Mouse (Mus musculus) embryo, embryonic 10 days (tissue): ENCODE measurements around the gene Brd4.

Experiments used
- DNase-seq: peaks from one replicate; pipeline ENCODE4 v3.0.0-alpha.2; 2015; ENCODE audit warnings: low spot score

Gene Brd4

DNA sequence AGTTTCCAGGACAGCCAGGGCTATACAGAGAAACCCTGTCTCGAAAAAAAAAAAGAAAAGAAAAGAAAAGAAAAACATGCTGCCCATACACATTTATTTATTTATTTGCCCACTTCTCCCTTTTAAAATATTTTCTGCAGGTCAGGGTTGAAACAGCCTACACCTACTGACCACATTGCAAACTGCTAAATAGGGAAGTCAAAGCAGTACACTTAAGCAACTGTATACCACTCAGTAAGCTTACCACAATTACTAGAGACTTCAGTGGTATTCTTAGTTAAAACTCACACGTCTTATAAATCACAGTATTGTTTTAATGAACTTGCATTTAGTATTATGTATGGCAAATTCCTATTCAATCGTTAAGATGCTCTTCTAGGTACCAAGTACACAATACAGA, 3.9 kb downstream of the Brd4 start:
- DNase-seq = no peak

DNA sequence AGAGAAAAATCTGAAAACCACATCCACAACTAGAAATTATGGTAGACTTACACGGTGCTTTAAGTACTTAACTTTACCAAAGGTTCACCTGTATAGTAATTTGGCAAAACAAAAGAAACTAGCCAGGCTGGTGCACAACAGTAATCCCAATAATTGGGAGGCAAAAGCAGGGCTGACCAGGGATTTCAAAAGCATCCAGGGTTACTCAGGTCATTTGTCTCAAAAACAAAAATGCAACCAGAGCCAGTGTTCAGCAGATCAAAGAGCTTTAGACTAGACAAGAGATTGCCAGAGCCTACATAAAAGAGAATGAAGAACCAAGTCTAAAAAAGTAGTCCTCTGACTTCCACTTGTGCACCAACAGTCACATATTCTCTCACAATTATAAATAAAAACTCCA, 7.3 kb downstream of the Brd4 start:
- no peak for DNase-seq

DNA sequence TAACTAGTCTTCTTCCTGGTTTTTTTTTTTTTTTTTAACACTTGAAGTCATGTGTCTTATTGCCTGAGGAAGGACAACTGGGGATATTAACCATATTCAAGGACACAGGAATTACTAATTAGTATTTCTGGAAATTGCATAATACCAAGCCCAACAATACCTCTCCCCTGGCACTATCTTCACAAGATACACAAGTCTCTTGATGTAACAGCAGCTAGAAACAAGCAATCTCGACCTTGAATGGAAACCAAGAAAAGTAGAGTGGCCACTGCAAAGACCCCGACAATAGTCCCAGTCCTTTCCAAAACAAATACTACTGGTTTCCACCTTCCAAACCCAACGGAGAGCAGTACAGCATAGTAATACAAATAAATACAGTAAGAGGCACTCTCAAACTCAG, 9.0 kb downstream of the Brd4 start:
- DNase-seq = no peak

DNA sequence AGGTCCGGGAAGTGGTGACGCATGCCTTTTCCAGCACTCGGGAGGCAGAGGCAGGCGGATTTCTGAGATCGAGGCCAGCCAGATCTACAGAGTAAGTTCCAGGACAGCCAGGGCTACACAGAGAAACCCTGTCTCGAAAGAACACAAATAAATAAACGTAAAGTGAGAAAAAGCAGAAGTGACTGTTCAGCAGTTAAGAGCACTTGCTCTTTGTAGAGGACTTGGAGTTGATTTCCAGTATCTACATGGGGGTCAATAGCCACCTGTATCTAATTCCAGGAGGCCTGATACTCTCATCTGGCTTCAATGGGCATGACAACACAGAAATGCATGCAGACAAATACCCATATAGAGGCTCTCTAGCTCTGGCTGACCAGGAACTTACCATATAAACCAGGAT, 15.4 kb downstream of the Brd4 start:
- no peak for DNase-seq

DNA sequence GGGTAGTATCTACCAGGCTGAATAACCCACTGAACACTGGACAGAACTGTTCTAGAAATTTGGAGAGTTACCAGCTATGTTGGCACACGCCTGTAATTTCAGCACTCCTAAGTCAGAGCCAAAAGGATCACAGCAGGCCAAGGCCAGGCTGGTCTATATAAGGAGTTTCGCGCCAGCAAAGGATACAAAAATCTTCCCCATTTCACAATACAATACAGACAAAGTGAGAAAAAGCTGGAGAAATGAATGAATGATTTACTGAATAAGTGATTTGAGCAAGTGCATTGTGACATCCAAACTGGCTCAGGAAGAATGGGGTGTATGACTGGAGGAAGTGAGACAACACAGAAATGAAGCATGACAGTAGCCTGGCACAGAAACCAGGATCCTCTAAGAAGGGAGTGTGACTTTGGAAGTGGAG, 16.0 kb downstream of the Brd4 start:
- no peak for DNase-seq

DNA sequence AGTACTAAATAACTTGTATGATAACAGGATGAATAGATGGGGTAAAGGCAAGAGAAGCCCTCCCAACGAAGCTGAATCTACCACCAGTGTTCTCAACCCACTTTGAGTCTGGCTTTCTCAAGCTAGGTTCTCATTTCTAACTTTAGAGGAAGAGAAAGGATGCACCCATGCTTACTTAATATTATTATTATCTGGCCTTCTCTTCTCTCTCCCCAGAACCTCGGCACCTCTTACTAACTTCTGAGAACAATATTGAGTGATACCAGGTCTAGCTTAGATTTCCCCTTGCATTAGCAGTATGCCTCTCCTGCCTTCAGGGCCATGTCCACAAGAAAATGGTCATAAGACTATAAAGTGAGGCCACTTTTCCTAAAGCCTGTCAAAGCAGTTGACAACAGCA, 16.4 kb downstream of the Brd4 start:
- no peak for DNase-seq

DNA sequence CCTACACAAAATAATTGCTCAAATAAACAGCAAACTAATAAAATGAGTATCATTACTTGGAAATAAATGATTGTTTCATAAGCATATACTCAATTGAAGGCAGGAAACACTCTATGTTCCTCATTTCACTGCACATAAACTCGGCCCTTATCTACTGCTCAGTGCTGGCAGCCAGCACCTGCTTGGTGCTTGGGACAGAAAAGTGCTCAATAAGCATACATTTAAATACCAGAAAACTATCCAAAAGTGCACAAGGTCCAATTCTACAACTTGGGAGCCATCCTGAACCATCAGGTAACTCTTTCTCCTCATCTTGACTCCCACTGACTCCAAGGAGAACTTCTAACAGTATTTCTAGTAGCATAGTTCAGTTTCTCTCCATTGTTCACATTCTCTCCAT, 16.9 kb downstream of the Brd4 start:
- no peak for DNase-seq

DNA sequence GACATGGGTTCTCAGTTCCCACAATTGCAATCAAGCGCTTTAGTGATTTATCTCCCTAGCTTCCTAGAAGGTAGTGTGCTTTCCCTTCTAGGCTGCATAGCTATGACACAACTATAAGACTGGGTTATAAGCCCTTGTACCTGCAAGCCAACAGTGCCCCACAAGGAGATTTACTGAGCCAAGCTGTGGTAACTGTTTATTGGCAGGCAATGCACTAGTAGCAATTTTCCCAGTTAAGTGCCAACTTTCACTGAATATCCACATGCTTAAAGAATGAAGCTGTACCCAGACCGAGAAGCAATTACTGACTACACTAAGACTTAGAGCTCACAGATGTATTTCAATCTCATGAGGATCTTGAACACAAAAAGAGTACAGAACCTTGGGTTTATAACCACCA, 20.9 kb downstream of the Brd4 start:
- no peak for DNase-seq

DNA sequence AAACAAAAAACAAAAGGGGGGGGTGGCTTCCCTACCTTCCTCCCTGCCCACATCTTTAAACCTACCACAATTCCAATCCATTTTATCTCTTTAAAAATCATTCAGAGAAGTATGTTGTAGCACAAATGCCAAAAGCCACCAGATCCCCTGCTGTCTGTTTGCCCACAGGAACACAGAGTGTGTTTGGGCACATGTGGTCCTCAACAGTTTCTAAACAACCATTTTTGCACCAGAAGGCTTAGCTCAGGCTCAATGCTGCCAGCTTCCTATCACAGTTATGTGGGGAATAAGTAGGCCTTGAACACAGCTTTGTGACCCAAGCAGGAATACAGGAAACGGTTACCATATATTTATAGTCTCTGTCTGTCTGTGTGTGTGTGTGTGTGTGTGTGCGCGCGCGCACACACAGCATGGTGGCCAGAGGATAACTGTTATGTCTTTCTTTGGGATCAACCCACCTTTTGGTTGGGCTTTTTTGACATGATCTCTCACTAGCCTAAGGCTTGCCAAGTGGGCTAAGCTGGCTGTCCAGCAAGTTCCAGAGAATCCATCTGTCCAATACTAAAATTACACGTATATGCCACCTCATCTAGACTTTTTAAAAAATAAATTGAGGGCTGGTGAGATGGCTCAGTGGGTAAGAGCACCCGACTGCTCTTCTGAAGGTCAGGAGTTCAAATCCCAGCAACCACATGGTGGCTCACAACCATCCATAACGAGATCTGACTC, 21.5 kb downstream of the Brd4 start:
- DNase-seq = no peak

DNA sequence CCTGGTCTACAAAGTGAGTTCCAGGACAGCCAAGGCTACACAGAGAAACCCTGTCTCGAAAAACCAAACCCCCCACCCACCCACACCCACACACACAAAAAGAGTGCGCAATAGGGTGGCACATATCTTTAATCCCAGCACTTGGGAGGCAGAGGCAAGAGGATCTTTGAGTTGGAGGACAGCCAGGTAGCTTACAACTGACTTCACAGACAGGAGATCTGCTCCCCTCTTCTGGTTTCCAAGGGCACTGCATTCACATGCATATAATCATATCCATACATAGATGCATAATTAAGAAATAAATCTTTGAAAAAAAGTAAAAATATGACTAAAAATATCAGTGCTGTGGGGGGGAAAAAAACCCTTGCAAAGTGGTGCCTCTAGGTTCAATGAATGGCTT, 25.7 kb downstream of the Brd4 start:
- DNase-seq = no peak

DNA sequence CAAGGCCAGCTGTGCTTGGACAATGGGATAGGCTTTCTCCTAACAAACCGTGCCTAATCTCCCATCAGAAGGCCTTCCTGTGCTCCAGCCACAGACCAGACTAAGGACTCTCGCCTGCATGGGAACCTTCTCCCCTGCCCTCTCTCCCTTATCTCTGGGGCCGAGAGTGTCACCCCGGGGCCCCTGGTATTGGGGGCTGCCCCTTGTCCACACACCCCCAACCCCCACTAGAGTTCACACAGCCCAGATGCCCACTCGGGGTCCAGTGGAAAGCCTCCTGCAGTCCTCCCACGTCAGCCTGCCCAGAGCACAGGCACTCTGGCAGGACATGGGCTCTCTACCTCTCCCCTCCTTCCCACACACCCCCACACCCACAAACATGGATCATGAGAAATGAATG, 26.6 kb downstream of the Brd4 start:
- DNase-seq = no peak

DNA sequence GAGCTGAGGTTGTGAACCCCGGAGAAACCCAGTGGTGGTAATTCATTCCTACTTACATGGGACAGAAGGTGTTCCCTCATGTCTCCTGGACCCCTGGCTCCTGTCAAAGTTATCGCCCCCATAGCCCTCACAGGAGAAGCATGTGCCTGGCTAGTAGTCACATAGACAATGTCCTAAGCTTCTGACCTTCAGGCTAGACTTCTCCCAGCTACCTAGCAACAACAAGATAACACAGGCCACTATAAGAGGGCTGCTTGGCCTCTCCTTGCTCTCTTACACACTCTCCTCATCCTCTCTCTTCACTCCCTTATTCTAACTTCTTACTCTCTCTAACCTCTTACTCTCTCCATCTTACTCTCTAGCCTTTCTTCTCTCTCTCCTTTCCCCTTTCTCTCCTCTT, 27.1 kb downstream of the Brd4 start:
- DNase-seq = no peak

DNA sequence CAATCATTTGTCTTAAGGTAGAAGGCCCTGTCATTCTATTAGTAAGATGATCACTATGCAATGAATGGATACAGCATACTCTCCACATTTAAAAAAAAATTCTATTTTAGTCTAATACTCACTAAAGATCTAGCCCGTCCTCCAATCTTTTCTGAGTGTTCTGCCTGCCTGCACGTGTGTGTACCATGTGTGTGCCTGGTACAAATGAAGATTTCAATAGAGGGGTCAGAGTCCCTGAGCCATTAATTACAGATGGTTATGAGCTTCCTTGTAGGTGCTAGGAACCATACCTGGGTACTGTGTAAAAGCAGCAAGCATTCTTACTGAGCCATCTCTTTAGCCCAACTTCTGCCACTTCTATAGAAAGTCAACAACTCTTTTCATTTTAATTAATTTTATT, 27.6 kb downstream of the Brd4 start:
- DNase-seq = no peak

DNA sequence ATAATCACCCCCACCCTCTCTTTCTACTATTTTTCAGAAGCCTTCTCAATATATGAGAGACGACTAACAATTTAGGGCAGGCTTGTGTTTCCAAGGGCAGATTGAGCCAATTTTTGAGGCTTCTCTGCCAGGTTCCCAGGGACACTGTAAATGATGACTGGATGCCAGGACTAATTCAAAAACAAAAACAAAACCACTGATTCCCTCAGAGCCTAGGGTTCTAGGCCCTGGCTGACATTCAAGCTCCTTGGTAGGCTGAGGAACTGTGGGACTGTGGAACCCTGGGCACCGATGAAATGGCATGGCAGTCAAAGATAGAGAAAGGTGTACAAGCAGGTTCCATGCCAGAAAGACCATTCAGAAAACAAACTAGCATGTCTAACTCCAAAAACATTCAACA, 31.3 kb downstream of the Brd4 start:
- DNase-seq = no peak

DNA sequence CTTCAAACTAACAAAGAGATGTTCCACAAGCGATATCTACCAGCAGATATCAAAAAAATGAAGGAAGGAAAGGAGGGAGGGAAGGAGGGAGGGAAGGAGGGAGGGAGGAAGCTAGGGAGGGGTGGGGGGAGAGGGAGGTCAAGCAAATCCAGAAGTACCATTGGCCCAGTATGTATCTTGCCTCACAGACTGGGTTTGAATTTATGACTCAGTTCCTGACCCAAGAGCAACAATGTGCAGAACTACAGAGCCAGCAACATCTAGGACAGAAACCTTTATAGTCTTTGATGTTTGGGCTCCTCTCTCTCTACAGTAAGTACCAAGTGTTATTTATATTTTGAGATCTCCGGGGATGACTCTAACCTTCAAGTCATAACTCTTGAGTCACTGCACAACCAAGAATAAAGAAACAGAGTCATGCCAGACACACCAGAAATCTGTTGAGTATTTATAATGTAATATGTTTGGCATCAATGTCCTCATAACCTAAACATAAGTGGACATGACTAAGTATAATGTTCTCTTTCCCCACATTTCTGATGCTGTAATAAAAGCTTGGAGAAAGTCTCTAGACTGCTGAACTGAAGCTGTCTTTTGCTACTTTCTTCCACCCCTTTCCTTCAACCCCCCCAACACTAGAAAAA, 32.6 kb downstream of the Brd4 start:
- DNase-seq = no peak

DNA sequence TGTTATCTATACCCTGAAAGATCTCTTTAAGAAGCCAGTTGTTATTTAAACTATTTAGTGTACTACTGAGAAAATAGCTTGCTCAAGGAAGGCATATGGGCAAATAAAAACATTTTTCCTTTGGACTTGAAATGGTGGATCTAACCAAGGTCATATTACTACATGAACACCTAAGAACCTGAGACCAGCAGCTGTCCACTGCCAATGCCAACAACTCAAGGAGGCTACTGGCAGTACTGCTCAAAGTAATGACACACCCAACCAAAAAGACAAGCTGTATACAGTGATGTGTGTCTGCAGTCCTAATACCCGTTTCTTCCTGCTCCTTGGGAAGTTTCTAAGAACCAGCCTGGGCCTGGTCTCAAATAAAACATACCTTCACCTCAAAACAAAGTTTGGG, 34.5 kb downstream of the Brd4 start:
- no peak for DNase-seq

DNA sequence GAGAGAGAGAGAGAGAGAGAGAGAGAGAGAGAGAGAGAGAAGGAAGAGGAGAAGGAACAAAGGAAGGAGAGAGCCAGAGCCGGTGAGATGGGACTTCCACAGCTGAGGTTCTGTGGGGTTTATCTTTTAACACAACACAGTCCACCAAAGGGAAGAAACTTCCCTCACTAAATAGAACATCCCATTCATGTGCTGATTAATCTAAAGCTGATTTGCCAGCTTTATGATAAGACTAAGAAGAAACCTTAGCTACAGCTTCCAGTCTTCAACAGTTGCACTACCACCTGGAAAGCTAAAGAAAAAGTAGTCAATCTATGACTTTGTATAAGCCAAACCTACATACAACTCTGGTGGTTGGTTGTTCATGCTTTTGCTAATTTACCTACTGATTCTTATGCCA, 36.3 kb downstream of the Brd4 start:
- no peak for DNase-seq

DNA sequence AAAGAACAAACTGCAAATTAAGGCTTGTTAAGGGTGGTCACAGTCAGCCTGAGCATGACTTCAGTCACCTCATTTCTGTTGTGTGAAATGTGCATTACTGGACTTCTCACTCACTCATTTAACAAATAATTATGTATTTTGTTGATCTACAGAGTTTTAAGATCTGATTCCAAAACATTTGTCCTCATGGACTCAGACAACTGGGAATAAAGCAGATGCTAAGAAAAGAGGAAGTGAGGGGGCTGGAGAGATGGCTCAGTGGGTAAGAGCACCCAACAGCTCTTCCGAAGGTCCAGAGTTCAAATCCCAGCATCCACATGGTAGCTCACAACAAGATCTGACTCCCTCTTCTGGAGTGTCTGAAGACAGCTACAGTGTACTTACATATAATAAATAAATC, 36.9 kb downstream of the Brd4 start:
- no peak for DNase-seq

DNA sequence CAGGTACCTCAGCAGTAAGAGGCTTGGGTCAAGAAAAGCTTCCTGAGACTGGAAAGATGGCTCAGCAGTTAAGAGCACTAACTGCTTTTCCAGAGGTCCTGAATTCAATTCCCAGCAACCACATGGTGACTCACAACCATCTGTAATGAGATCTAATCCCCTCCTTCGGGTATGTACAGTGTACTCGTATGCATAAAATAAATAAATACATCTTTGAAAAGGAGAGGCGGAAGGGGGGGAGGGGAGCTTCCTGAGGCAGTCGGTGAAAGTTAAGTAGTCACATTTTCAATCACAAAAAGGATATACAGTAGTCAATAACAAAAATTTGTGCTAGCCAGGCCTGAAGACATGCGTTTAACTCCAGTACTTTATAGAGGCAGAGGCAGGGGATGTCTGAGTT, 38.4 kb downstream of the Brd4 start:
- no peak for DNase-seq

DNA sequence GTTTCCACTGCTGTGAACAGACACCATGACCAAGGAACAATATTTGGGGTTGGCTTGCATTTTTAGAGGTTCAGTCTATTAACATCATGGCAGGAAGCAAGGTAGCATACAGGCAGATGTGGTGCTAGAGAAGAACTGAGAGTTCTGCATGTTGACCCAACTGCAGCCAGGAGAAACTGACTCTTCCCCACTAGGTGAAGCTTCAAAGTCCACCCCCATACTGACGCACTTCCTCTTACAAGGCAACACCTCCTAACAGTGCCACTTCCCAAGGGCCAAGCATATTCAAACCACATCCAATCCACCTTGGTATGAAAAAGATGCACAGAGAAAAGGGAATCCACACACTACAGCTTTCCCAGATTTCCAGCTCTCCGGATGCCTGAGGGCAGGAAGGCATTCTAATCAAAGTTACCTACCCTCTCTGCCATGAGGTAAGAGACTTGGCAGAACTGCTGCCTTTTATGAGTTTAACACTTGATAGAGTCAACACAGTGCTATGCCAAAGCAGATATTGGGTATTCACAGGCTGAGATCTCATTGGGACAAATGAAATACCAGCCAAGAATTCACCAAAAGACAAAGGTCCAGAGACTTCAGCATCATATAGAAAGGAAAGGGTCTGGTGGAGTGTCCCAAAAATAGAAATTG, 43.5 kb downstream of the Brd4 start:
- no peak for DNase-seq

DNA sequence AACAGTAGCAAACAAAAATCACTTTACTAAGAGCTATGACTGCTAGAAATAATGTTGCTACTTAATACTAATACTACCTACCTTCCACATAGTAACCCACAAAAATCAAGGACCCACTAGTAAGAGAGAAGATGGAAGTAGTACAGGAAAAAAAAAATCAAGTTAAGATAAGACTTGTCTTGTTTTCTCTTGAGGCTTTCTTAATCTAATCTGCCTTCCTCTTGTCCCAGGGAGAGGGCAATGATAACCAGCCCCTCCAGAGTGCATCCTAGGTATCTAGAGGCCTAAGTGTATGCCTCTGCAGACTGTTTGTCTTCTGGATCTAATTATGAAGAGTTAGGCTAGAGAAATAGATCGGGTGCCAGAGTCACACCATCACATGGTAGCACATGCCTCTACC, 45.9 kb downstream of the Brd4 start:
- DNase-seq = no peak

DNA sequence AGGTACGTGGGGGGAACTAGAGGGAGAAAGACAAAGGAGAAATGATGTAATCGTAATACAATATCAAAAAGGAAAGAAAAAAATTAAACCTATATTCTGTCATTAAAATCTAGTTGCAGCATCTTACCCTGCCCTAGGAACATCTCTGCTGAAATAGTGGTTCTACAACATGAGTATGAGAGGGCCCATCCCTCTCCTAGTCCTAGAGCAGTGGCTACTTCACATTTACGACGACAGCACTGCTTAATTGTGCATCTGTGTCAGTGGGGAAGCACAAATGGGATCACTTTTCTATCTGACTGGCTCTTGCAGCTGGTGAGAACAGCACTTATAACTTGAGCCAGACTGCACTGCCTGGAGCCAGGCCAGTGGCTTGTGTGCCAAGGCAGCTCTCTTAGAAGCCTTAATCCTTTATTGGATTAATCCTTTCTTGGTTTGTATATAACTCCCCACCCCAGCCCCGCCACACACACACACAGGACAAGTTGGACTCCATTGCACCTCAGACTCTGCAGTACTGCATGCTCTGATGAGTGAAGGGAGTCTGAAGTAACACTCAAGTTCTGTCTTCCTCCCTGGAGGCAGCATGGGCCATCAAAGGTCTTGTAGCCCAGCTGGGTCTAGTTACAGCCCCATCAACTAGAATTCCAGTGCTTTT, 48.9 kb downstream of the Brd4 start:
- DNase-seq = peak; percentile 39

DNA sequence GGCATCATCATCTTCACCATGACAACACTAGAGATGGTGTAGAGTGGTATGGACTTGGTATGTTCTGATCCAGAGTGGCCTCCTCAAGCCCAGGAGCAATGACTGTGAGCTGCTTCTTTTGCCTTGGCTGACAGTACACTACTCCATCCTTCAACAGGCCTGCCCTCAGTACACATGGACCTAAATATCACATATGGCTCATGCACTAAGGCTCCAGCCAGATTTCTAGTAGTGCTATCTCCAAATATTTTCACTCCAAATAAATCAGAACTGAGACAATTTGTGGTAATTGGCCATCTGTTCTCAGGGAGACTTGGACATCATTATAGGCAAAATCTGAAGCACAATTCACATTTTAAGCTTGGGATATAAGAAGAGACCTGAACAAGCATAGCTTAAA, 51.3 kb downstream of the Brd4 start:
- no peak for DNase-seq
